19 mouse cellular contexts compared by ENCODE assay signal in the genomic region with DNA sequence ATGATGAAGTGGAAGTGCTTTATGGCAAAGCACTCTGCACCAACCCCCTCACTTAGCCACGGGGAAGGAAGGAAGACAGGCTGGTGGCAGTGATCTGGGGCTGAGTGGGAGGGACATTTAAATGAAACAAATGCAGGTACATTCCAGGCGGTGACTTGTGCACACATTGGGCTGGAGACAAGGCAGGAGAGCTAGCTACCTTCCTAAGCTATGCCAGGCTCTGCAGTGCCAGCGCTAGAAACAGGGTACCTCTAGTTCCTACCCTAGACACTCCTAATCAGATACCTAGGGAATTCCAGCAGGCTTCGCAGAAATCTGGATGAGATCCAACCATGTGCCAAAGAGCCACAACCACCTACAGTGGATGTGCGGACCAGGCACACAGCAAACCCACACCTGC. TPM values are rescaled to one million over a fixed set of nuclear protein-coding genes. Genes with fewer than 3 reads are reported as not detected.
DNase-seq lines count a peak whose midpoint lies in the region; ATAC-seq lines count a peak whose summit lies in the region.
"Had no signal": no experiment of that assay in that cellular context is flagged by ENCODE, and none has a peak within 500 bp of the region (broad histone marks: within the 10 kb centered on the region; RNA-seq: fewer than 3 reads in every experiment).

No protein-coding gene starts in this region.

- H3K9me3 ChIP-seq in forebrain, embryonic 11.5 days (ENCODE audit: control insufficient read depth, low read length): no peaks in the 10 kb centered on the region
- H3K9me3 ChIP-seq: embryonic facial prominence, embryonic 10.5 days; heart, embryonic 12.5 days; hindbrain, embryonic 10.5 days; intestine, embryonic 15.5 days; limb, embryonic 13.5 days; liver, embryonic 13.5 days; megakaryocyte, embryonic 14.5 days; midbrain, embryonic 13.5 days had no signal

- no peaks in the 10 kb centered on the region for H3K36me3 ChIP-seq in forebrain, embryonic 11.5 days (ENCODE audit: control insufficient read depth, insufficient read depth, low read length)
- H3K36me3 ChIP-seq: embryonic facial prominence, embryonic 10.5 days; heart, embryonic 12.5 days; hindbrain, embryonic 10.5 days; intestine, embryonic 15.5 days; limb, embryonic 13.5 days; liver, embryonic 13.5 days; midbrain, embryonic 13.5 days had no signal

- no peak overlapping the region for H3K4me2 ChIP-seq in forebrain, embryonic 11.5 days (ENCODE audit: low read depth, low read length, severe bottlenecking)
- H3K4me2 ChIP-seq: heart, embryonic 12.5 days; intestine, embryonic 15.5 days; limb, embryonic 13.5 days; liver, embryonic 13.5 days; midbrain, embryonic 13.5 days had no signal

- no peaks in the 10 kb centered on the region for H3K27me3 ChIP-seq in forebrain, embryonic 11.5 days (ENCODE audit: control insufficient read depth, insufficient read depth, low read length)
- H3K27me3 ChIP-seq: midbrain, embryonic 13.5 days had no signal

- H3K27ac ChIP-seq in forebrain, embryonic 11.5 days (ENCODE audit: low read depth, low read length): no peak overlapping the region
- H3K27ac ChIP-seq: embryonic facial prominence, embryonic 10.5 days; hindbrain, embryonic 10.5 days; intestine, embryonic 15.5 days; layer of hippocampus, adult 2 months; limb, embryonic 13.5 days; liver, embryonic 13.5 days; midbrain, embryonic 13.5 days; stomach, postnatal 0 days had no signal

- no peak overlapping the region for H3K9ac ChIP-seq in forebrain, embryonic 11.5 days (ENCODE audit: low read length)
- H3K9ac ChIP-seq: heart, embryonic 12.5 days; intestine, embryonic 15.5 days; limb, embryonic 13.5 days; liver, embryonic 13.5 days; midbrain, embryonic 13.5 days had no signal

- no peaks in the 10 kb centered on the region for H3K4me1 ChIP-seq in forebrain, embryonic 11.5 days (replicated peaks; ENCODE audit: control insufficient read depth, insufficient read depth, low read length)
- H3K4me1 ChIP-seq: liver, embryonic 13.5 days; midbrain, embryonic 13.5 days had no signal

- peak; percentile 25 to 48 for DNase-seq in left cerebral cortex, adult 18-20 months (ENCODE audit: low spot score in 2 of 2)
- no peak for DNase-seq in left cerebral cortex, postnatal 10 days (ENCODE audit: extremely low spot score in 1 of 2, low spot score in 2 of 2)
- peak; percentile 56 for DNase-seq in MN1 (ENCODE audit: low spot score)
- DNase-seq in brain, adult 2 months (ENCODE audit: low read depth, low spot score): peak; percentile 77
- DNase-seq in left cerebral cortex, postnatal 36 days (ENCODE audit: low spot score in 2 of 2): peak; percentile 27 to 51
- DNase-seq in forebrain, embryonic 11.5 days (ENCODE audit: low spot score): no peak
- no peak for DNase-seq in kidney, adult 8-10 months
- DNase-seq: liver, embryonic 13.5 days had no signal

- 81% methylated on average over 5 of the region's 5 CpGs for WGBS in forebrain, embryonic 11.5 days

- no peak overlapping the region for H3K4me3 ChIP-seq in forebrain, embryonic 11.5 days (ENCODE audit: low read depth, low read length)
- H3K4me3 ChIP-seq: embryonic facial prominence, embryonic 10.5 days; heart, embryonic 12.5 days; hindbrain, embryonic 10.5 days; intestine, embryonic 15.5 days; layer of hippocampus, adult 2 months; limb, embryonic 13.5 days; liver, embryonic 13.5 days; megakaryocyte, embryonic 14.5 days; midbrain, embryonic 13.5 days had no signal

- intact Hi-C loops in left cerebral cortex, postnatal 10 days (cut with DNase I): no loop called here
- intact Hi-C loops in left cerebral cortex, postnatal 36 days (cut with DNase I): no loop called here

- ATAC-seq in forebrain, embryonic 11.5 days (replicated peaks; ENCODE audit: low FRiP score): no peak
- ATAC-seq: forebrain, embryonic 16.5 days; hindbrain, embryonic 16.5 days; intestine, embryonic 15.5 days; midbrain, embryonic 13.5 days had no signal

RNA-seq across cellular contexts. Expression of gene Bms1, which starts 46.5 kb away (rescaled TPM):
- 10 to 100 TPM; 30.2 to 30.3 TPM for total RNA-seq in left cerebral cortex, adult 18-20 months (2021)
- total RNA-seq in left cerebral cortex, postnatal 10 days (2021): 10 to 100 TPM; 23.2 to 27.0 TPM
- total RNA-seq in left cerebral cortex, postnatal 36 days (2021): 10 to 100 TPM; 26.1 to 33.3 TPM
- polyA plus RNA-seq in forebrain, embryonic 11.5 days (2014; fragmentation: Nextera tagmentation; extraction: Ambion mirVana): 44.3 and 49.2 TPM in 2 replicates

Comparison
In these comparisons a context has a peak if more than half of its experiments do, and no peak if none do; other contexts are left out.
1. DNase-seq: peak in left cerebral cortex, adult 18-20 months (2 of 2), MN1 (single experiment), brain, adult 2 months (single experiment) and left cerebral cortex, postnatal 36 days (2 of 2); none in left cerebral cortex, postnatal 10 days (0 of 2), forebrain, embryonic 11.5 days (single experiment) and kidney, adult 8-10 months (0 of 2).